Comparison of ENCODE assay signal across 8 mouse cellular contexts in genomic region chr11:19017262-19017661, GRCm38 (mm10). TPM values are rescaled to one million over a fixed set of nuclear protein-coding genes. Genes with fewer than 3 reads are reported as not detected.
DNase-seq lines count a peak whose midpoint lies in the region; ATAC-seq and TF ChIP-seq lines count a peak whose summit lies in the region.

No protein-coding gene starts in this region.

- peak overlapping the region; percentile 86 for H3K9ac ChIP-seq in lung, postnatal 0 days (replicated peaks; ENCODE audit: low read depth)
- H3K9ac ChIP-seq in limb, embryonic 15.5 days: no peak overlapping the region
- peak overlapping the region; percentile 83 for H3K9ac ChIP-seq in stomach, embryonic 15.5 days

- no peak for TF ChIP-seq EP300 in lung, postnatal 0 days (IDR thresholded peaks at IDR 0.05)

- peak; percentile 9 for DNase-seq in adrenal gland, adult 2 months
- DNase-seq in adrenal gland, adult 8-10 months: no peak
- DNase-seq in lung, postnatal 0 days (ENCODE audit: low spot score): no peak
- no peak for DNase-seq in lung, postnatal 25 days (ENCODE audit: low spot score)
- no peak for DNase-seq in retina, embryonic 14.5 days (ENCODE audit: low spot score)
- DNase-seq in thymus, postnatal 10 days (ENCODE audit: low spot score in 2 of 2): no peak

- H3K9me3 ChIP-seq in lung, postnatal 0 days (ENCODE audit: low read length): no peaks in the 10 kb centered on the region
- no peaks in the 10 kb centered on the region for H3K9me3 ChIP-seq in limb, embryonic 15.5 days
- no peaks in the 10 kb centered on the region for H3K9me3 ChIP-seq in stomach, embryonic 15.5 days

- H3K4me3 ChIP-seq in lung, postnatal 0 days (ENCODE audit: low read depth, low read length): peak overlapping the region; percentile 64
- peak overlapping the region; percentile 36 for H3K4me3 ChIP-seq in limb, embryonic 15.5 days
- H3K4me3 ChIP-seq in stomach, embryonic 15.5 days (replicated peaks): peak overlapping the region; percentile 73

- peak overlapping the region; percentile 76 for H3K4me2 ChIP-seq in lung, postnatal 0 days (replicated peaks; ENCODE audit: low read depth, low read length)
- H3K4me2 ChIP-seq in limb, embryonic 15.5 days: peak overlapping the region; percentile 61; the same call in 1 of the 2 replicates
- peak overlapping the region; percentile 69 for H3K4me2 ChIP-seq in stomach, embryonic 15.5 days

- no peaks in the 10 kb centered on the region for H3K36me3 ChIP-seq in lung, postnatal 0 days (ENCODE audit: insufficient read depth, low read length)
- H3K36me3 ChIP-seq in limb, embryonic 15.5 days: no peaks in the 10 kb centered on the region
- H3K36me3 ChIP-seq in stomach, embryonic 15.5 days: no peaks in the 10 kb centered on the region

- no peak for ATAC-seq in lung, postnatal 0 days
- ATAC-seq in limb, embryonic 15.5 days (ENCODE audit: insufficient number of reproducible peaks, low FRiP score, low TSS enrichment, low read depth): no peak
- ATAC-seq in stomach, embryonic 15.5 days (ENCODE audit: insufficient read depth, low FRiP score, low read depth): no peak

- TF ChIP-seq CTCF in lung, postnatal 0 days (IDR thresholded peaks at IDR 0.05): no peak

- H3K27me3 ChIP-seq in lung, postnatal 0 days (replicated peaks; ENCODE audit: insufficient read depth, low read length): peaks cover 11% of the 10 kb centered on the region; the same call in 1 of the 2 replicates
- H3K27me3 ChIP-seq in limb, embryonic 15.5 days: peaks cover 57% of the 10 kb centered on the region
- H3K27me3 ChIP-seq in stomach, embryonic 15.5 days (replicated peaks): no peaks in the 10 kb centered on the region

- no peak overlapping the region; the same call in 1 of the 2 replicates for H3K27ac ChIP-seq in lung, postnatal 0 days (ENCODE audit: low read length)
- H3K27ac ChIP-seq in limb, embryonic 15.5 days: no peak overlapping the region
- H3K27ac ChIP-seq in stomach, embryonic 15.5 days: peak overlapping the region; percentile 87

- H3K4me1 ChIP-seq in lung, postnatal 0 days (ENCODE audit: insufficient read depth, low read depth, low read length): peaks cover 6% of the 10 kb centered on the region; the same call in 1 of the 2 replicates
- peaks cover 34% of the 10 kb centered on the region for H3K4me1 ChIP-seq in limb, embryonic 15.5 days
- peaks cover 6% of the 10 kb centered on the region; the same call in 1 of the 2 replicates for H3K4me1 ChIP-seq in stomach, embryonic 15.5 days

- WGBS in lung, postnatal 0 days: 5% methylated on average over 1 of the region's 1 CpGs
- WGBS in limb, embryonic 15.5 days: 4% methylated on average over 1 of the region's 1 CpGs
- 0% methylated on average over 1 of the region's 1 CpGs for WGBS in stomach, embryonic 15.5 days

RNA-seq across cellular contexts. Expression of gene Meis1, which starts 1.5 kb away (rescaled TPM):
- 10 to 100 TPM; 45.9 to 50.7 TPM for total RNA-seq in adrenal gland, adult 2 months (2021)
- polyA plus RNA-seq in adrenal gland, adult 2 months (2012; rRNA removed): 22.6 and 27.5 TPM in 2 replicates
- 10 to 100 TPM; 47.3 to 67.8 (median 55.1) TPM for total RNA-seq in adrenal gland, adult 8-10 months (2022)
- 39.6 and 44.9 TPM in 2 replicates for polyA plus RNA-seq in lung, postnatal 0 days (2015; fragmentation: Nextera tagmentation; extraction: Ambion mirVana)
- 16.3 and 17.1 TPM in 2 replicates for polyA plus RNA-seq in limb, embryonic 15.5 days (2015; fragmentation: Nextera tagmentation; extraction: Ambion mirVana)
- 139 and 150 TPM in 2 replicates for polyA plus RNA-seq in stomach, embryonic 15.5 days (2015; fragmentation: Nextera tagmentation; extraction: Ambion mirVana)
